Mouse (Mus musculus) c-Kit-negative CD71-positive TER-119-positive erythroid progenitor cells, embryonic 14.5 days (primary cell): Measurements from ENCODE around the gene Dusp3.
"Not testable (repeated sequence)": the region's sequence is repeated elsewhere in the genome, so short reads cannot be mapped to it uniquely, and the experiment has no call there.

Experiments
- DNase-seq: peaks from one replicate; pipeline ENCODE4 v3.0.0-alpha.2; 2013; ENCODE audit warnings: low read depth, low spot score

Dusp3 gene

DNA sequence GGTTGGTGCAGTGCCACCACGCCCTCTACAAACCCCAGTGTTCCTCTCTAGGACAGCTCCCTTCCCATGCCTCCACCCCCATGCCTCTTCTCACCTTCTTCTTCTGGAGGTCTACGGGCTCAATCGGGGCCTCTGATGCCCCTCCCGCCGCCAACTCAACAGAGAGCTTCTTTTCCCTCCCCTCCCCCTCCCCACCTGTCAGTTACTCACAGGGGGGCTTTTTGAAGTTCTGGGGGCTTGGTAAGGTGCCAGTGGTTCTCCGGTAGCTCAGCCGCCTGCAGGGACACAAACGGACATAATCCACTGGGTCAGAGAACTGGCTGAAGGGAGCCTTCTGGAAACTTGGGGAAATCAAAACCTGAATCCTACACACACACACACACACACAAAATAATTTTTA lies 24.7 kb upstream of the Dusp3 start:
- DNase-seq: no peak

DNA sequence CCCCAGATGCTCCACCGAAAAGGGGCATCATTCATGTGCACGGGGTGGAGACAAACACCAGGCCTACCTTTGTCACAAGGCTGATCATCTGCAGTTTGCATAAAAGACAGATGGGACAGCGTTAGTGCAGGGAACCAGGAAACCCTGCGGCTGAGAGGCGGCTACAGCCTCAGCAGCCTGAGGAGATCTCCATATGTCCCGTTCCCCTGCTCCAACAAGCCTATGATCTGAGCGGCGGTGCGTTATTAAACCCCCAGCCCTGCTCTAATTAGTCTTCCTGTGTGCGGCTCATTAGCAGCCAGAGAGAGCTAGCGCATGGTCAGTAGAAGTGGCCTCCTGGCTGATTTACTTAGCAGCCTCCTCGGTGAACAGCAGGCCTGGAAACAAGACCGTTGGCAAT lies 23.3 kb upstream of the Dusp3 start:
- DNase-seq: no peak

DNA sequence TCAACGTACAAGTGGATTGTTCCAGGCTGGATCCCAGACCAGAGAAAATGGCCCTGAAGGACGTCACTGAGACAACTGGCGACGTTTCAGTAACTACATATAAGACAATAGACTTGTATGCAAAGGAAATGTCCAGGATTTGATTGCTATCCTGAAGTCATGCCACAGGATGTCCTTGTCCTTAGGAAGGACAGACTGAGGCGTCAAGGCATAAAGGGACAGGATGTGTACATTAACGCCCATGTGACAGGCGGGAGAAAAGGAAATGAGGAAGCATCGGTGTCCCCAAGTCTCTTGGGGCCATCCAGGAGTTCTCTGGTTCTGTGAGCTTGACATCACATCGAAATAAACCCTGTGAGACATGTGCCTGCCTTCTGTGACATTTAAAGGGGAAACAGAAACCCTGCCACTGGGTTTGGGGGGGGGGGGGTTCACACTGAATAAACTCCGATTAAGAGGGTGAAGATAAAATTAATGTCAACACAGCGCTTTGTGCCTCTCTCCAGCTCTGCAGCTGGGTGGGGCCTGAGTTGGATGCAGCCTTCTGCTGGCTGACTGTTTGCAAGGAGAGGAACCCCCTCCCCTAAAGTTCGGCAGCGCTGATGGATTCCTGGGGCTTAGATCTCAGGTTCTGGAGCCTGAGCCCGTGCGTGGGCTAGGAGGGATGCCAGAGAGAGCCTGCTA lies 22.3 kb upstream of the Dusp3 start:
- no peak for DNase-seq

DNA sequence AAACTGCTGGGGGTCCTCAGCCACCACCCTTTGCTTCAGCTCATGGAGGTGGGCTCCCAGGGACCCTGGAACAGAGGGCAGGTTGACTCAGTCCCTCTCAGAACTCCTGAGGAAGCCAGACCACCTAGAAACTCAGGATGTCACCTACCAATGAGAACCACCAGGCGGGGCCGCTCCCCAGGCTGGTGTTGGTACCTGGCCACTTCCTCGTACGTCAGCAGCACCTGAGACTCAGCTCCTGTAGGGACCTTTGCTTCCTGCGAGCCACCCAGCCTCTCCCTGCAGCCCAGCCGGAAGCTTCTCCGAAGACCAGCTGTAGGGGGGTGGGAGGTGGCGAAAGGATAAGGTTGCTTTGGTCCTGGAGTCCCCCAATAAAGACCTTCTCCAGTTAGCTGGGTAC lies 21.6 kb upstream of the Dusp3 start:
- DNase-seq: no peak

DNA sequence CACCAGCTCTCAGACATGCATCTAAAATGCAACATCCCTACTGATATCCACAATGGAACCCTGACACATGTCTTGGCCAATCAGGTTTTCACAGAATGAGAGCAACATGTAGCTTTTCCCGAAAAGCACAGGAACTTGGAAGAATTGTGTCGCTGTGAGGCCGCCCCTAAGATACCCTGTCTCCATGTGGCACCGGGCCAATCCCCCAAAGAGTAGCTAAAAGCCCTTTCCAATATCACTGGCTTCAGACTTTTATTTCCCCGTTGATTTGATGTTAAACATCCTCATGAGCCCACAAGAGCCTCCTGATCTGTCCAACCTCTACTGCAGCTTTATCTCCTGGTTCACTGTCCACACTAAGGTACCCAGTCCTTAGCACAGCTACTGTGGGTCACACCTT lies 19.9 kb upstream of the Dusp3 start:
- no peak for DNase-seq

DNA sequence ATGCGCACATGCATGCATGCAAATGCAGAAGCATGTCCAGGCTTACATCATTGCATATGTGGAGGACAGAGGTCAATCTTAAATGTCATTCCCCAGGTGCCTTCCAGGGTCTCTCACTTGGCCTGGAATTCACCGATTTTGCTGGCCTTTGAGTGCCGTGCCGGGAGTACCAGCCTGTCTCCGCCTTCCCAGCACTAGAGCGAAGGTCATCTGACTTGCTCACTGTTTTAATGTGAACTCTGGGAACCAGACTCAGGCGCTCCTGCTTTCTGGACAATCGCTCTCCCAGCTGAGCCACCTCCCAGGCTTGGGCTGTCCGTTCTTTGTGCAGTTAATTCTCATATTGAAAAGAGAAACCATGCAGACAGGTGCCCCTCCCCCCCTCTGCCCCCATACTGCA lies 19.5 kb upstream of the Dusp3 start:
- DNase-seq: no peak

DNA sequence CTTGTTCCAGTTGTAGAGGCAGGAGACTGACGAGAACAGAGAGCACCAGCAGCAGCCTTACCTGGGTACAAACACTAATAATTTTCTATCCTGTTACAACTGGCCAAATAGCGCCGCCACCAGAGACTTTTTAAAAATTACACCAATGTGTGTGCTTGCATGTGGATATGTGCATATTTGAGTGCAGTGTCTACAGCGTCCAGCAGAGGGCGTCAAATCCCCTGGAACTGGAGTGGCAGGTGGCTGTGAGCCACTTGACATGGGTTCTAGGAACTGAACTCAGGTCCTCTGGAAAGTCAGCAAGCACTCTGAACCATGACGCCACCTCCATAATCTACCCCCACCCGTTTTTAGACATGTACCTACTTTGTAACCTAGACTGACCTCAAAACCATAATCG lies 17.4 kb upstream of the Dusp3 start:
- no peak for DNase-seq

DNA sequence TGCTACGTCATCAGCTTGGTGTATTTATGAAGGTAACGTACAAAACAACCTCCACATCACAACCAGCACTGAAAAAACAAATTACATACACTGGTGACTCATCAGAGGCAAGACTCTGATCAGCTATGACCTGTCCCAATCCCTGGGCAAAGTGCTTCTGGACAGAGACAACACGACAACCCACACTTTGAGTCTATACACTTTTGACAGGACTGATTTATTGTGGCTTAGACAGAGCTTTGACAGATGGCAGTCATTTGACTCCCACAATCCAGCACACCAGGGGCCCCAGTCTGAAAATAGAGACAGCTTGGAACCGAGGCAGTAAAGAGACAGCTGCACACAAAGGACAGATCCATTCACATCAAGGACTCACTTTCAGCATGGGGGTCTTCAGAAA lies 12.7 kb upstream of the Dusp3 start:
- no peak for DNase-seq

DNA sequence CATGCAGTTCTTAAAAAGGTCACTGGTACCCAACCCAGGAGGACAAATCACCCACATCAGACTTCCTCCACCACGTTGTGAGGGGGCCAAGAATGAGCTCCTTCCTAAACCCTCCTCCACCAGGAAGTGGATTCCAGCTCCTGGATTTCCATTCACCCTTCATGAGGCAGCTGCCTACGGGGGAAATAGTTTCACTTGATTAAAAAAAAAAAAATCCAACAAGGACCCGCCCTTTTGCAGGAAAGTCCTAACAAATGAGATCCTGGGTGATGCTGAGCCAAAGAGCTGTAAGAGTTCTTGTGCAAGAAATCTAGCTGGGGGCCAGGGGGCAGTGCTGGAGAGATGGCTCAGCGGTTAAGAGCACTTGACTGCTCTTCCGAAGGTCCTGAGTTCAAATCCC lies 11.4 kb upstream of the Dusp3 start:
- no peak for DNase-seq

DNA sequence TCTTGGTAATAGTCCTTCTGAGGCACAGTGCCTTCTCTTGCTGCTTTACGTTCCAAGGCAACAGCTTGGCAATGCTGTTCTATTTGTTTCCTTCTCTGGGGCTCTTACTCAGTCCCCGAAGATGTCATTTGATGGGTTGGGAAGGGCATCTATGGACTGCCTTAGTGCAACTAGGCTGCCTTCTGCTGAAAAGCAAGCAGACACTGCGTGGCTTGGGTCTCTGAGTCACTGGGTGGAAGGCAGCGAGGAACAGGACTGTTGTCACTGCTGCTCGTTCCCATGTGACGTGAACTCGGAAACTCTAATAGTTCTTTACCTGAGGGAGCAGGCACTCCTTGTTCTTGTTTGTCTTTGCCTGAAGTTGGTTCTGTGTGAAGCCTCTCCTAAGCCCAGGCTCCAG lies 9.1 kb upstream of the Dusp3 start:
- no peak for DNase-seq

DNA sequence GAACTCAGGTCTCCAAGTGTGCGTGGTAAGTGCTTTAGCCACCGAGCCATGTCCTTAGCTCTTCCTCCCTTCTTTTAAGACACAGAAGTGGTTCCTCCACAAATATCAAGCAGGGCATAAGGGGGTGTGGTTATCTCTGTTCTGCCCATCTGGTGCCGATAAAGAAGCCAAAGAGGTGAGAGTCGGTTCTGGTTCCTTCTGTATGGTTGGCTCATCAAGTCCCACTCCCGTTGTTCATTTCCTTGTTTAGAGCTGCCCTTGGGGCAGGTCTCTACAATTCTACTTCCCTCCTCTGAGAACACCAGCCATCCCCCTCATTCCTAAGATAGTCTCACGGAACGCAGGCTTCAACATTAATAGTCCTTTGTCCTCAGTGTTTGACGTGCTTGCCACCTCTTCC lies 7.3 kb upstream of the Dusp3 start:
- DNase-seq: peak; percentile 56

DNA sequence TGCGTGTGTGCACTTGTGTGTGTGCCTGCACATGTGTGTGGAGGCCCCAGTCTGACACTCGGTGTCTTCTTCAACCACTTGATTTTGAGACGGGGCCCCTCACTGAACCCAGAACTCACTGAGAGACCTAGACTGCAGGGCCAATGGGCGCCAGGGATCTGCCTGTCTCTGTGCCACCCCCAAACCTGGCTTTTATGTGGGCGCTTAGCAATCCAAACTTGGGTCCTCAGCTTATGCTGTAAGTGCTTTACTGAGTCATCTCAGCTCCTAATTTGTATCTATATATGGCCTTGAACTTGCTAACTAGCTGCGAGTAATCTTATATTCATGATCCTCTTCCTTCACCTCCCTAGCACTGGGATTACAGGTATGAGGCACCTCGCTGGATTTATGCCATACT lies 5.6 kb upstream of the Dusp3 start:
- DNase-seq: no peak

DNA sequence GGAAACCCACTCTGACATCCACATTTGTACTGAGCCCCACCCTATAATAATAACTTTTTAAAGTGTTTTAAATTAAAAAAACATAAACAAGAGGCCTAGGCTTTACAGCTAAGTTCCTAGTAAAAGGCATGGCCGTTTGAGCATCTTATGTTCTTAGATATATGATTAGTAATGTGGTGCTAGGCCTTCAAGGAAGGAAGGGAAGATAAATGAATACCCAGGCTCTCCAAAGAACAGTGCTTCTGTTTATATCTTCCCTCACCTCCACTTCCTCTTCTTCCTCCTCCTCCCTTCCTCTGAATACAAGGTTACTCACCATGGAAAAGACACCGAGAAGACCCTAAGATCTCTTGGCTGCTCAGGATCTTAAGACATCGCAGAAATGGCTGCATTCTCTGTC lies 5.0 kb upstream of the Dusp3 start:
- no peak for DNase-seq

DNA sequence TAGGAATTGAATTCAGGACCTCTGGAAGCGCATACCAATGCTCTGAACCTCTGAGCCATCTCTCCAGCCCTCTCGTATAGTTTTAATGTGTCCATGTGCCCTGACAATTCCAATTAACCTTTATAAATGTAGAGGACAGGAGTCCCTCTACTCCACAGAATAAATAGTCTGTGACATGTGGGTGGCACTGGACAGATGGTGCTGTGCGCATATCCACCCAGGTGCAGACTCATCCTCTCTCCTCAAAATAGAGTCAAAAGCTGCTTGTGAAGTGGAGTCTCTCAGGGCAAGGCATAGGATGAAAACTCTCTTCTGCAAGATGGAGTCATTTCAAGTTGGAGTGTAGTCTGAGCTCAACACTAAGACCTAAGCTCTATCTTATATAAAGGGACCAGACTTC lies 3.4 kb upstream of the Dusp3 start:
- no peak for DNase-seq

DNA sequence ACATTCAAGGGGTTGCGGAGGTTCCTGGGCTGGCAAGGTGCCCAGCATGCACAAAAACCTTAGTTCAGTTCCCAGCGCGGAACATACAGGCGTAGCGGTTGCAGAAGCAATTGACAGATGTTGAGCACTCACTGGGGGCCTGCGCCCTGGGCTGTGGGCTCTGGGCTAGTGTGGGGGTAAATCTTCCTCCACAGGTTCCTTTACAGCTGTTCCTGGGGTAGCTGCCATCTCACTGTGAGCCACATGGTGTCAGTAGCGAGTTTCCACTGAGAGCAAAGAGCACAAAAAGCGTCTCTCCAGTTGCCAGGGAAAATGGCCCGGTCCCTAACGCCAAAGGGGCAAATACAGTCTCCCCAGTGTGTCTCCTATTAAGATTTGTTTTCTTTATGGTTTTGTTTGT lies 823 bp downstream of the Dusp3 start:
- DNase-seq: peak; percentile 31

DNA sequence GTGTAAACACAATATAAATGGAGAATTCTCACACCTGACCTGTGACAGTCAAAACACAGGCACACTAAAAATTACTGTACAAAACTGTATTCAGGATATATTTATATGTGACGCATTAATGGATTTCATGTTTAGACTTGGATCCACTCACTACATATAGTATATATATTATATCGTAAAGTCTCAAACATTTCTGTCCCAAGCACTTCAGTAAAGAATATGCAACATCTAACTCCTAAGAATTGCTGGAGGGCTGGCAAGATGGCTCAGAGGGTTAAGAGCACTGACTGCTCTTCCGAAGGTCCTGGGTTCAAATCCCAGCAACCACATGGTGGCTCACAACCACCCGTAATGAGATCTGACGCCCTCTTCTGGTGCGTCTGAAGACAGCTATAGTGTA lies 1.4 kb downstream of the Dusp3 start:
- DNase-seq: not testable (repeated sequence)

DNA sequence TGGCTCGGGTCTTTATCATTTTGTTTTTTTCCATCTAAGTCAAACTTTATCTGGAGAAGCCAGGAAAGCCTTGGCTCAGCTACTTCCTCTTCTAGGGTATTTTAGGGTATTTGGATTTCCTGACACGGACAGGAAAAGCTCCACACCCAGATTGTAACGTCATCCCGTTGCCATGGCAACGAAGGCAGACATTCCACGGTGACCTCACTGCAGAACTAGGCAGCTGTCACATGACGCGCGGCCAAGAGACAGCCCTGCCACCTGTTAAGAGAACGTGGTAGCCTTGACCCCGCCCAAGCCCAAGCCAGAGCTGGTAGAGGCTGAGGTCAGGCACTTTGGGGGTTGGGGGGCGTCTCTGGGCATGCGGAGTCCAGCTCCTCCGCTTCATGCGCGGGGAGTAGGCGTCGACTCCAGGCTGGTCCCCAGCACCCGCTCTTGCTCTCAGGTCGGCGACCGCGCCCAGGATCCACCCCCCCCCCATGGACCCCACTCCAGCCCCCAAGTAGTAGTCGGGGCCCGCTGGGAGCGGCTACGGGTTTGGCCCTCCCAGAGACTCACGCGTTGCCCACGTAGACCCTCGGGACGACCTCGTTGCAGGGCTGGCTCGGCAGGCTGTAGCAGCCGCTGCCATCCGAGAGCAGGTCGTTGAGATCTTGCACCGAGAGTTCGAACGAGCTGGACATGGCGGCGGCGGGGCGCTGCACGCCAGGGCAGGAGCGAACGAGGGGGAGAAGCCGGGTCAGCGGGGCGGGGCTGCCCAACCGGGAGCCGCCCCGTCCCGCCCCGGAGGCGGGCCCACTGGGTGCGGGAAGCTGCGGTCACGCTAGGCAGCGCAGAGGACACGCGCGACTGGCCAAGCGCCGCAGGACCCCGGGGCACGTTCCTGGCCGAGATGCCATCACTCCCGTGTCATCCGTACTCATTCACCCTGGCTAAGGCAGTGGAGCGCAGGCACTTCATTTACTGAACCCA lies 2.5 kb downstream of the Dusp3 start, which contains the start of gene Cfap97d1:
Cfap97d1 (plus strand) TSS at position 226 of the 972 bp plus-strand sequence.
- peak; percentile 47 for DNase-seq

DNA sequence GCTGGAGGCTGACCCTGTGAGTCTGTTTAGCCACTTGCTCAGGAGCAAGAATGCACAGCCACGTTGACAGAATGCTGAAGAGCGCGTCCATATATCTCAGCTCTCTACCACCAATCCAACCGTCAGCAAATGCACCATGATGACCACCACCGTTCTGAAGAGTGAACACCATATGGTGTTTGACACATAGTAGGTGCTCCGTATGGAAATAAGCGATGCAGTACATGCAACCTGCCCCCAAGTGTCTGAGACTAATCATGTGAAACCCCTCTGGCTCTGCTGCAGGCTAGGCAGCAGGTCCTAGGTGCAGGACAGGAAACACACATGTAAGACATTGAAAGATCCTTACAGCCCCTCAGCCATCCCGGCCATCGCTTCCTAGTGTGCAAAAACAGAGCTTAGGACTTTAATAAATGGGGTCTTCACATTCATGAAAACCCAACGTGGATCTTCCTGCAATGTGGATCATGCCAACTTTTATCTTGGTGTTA lies 3.3 kb downstream of the Dusp3 start:
- no peak for DNase-seq

DNA sequence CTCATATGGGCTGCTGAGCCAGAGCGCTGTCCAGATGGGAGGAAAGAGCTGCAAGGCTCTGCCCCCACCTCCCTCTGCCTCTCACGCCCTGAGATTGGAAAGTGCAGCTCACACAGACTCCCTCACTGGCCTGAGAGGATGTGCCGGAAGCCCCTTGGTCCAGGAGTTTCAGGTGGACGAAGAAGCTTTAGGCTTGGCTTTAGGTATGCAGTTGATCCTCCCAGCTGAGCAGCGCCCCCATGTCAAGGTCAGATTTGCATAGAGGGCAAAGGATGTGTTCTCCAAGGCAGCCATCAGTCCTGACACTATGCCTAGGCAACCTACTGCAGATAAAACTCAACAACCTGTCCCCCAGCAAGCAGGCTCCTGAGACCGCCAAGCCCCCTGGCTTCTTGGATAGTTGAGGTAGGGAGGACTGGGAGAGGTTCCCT lies 3.8 kb downstream of the Dusp3 start:
- DNase-seq: no peak

DNA sequence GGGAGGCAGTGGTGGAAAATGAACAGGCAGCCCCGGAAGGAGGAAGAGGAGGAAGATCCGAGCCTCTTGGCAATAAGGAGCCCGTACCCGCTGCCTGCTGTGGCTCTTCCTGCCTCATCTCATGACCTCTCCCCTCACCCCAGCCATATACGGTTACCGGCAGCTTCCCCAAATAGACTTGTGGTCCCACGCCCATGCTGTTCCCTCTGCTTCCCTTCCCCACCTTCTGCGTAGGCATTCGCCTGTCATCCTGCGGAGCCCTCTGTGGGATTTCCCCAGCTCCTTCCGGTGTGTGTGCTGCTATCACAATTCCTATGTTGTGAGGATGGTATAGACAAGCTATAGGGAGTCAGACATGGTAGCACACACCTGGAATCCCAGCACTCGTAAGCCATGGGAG lies 5.0 kb downstream of the Dusp3 start:
- no peak for DNase-seq

DNA sequence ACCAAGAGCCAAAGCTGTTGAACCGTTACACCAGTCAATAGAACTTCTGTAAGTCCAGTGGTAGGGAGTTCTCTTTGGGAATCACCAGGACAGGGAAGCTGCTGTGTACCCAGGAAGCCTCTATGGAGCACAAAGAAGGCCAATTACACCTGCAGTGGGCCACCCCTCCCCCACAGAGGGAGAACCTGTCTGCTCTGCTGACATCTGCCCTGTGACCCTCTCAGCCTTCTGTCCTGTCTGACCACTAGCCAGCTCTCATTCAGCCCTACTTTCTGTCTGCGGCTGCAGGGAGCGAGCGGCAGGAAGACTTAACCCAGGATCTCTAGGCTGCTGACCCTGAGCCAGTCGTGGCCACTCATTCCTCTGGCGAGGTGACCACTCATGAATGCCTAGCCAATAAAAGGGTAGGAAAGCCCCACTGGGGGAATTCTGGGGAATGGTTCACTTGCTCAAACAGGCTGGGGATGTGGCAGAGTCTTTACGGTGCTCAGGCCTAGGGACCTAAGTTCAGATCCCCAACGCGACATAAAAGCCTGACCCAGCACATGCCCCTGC lies 6.1 kb downstream of the Dusp3 start:
- DNase-seq: no peak

DNA sequence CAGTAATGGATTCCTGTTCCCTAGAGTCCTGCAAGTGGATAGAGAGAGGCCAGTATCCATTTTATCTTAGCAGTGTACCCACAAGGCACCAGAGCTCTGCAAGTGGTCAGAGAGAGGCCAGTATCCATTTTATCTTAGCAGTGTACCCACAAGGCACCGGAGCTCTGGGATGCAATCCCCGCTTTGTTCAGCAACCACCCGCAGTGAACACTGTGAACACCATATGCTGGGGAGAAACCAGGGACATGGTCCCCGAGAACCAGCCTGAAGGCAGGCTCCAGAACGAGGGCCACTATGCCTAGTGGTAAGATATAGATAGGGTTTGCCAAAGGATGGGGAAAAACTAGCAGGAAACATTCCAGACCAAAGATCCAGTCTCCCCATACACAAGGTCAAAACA lies 7.7 kb downstream of the Dusp3 start:
- no peak for DNase-seq

DNA sequence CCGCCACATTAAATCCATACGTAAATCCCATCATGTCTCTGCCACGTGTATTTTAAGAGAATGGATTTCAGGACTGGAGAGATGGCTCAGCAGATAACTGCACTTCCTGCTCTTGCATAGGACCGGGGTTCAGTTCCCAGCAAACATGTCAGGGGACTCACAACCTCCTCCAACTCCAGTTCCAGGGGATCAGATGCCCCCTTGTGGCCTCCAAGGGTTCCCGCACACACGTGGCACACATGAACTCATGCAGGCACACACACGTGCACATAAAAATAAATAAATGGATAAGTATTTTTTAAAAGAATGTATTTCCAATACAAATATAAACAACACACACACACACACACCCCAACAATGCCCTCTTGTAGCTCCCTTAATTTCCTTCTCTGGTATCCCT lies 9.9 kb downstream of the Dusp3 start:
- no peak for DNase-seq
